Mouse (Mus musculus) c-Kit-negative CD71-positive TER-119-positive erythroid progenitor cells, embryonic 14.5 days (primary cell): ENCODE measurements around the gene Plekhj1.

Experiments
- DNase-seq: peaks from one replicate; pipeline ENCODE4 v3.0.0-alpha.2; 2013; ENCODE audit warnings: low read depth, low spot score

Plekhj1 gene

DNA sequence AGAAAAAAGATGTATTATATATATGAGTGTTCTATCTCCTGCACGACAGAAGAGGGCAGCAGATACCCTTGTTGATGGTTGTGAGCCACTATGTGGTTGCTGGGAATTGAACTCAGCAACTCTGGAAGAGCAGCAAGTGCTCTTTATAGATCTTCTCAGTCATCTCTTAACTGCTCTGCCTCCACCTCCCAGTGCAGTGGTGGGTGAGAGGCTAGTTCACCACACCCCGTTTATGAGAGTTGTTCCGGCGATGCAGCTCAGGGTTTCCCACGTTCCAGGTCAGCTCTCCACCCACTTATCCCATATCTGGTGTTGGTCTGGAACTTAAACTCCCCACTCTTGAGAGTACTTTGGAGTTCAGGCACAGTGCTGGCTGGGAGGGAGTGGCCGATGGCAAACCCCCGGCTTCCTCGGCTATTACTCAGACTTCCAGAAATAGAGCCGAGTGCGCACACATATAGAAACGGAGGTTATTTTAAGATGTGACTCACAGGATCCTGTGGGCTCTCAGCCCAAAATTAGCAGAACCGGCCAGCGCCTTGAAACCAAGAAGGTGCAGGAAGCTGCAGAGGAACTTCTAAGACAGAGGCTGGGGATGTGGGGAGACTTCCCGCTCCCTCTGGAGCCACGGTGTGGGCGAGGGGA lies 47.1 kb downstream of the Plekhj1 start:
- no peak for DNase-seq

DNA sequence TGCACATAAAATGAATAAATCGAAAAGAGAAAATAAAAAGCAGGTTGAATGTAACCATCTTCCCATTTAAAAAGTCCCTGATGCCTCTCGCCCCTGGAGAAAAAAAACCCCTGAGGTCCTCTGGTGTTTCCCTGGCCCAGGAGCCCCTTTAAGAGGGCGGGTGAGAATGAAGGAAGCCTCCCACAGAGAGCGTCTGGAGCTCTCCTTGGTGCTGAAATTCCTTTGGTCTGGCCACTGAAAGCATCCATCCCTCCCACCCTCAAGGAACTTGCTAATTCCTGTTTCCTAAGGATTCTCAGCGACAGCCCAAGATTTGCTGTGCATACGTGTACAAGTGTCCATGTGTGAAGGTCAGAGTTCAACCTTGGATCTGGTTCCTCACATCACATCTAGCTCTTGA lies 49.8 kb downstream of the Plekhj1 start:
- no peak for DNase-seq

DNA sequence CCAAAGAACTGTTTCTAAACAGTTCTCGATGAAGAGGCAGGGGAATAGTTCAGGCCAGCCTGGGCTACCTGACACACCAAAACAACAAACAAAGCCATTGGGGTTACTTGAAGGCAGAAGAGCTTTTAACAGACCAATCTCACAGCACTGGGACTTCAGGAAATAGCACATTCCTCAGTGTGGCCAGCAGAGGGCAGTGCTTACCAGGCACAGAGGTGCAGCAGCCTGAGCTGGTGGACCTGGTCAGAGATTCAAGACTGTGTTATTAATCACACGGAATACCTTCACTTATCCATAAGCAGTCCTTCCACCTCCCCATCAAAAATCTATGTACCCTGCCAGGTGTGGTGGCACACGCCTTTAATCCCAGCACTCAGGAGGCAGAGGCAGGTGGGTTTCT lies 51.0 kb downstream of the Plekhj1 start:
- DNase-seq = peak; percentile 61
